Mouse (Mus musculus): Measurements from ENCODE around the gene Gnl2. TPM values are rescaled to one million over a fixed set of nuclear protein-coding genes. Genes with fewer than 3 reads are reported as not detected.

The Gnl2 gene
- polyA plus RNA-seq, 1 experiment from 2014 or later, result 103 TPM

DNA sequence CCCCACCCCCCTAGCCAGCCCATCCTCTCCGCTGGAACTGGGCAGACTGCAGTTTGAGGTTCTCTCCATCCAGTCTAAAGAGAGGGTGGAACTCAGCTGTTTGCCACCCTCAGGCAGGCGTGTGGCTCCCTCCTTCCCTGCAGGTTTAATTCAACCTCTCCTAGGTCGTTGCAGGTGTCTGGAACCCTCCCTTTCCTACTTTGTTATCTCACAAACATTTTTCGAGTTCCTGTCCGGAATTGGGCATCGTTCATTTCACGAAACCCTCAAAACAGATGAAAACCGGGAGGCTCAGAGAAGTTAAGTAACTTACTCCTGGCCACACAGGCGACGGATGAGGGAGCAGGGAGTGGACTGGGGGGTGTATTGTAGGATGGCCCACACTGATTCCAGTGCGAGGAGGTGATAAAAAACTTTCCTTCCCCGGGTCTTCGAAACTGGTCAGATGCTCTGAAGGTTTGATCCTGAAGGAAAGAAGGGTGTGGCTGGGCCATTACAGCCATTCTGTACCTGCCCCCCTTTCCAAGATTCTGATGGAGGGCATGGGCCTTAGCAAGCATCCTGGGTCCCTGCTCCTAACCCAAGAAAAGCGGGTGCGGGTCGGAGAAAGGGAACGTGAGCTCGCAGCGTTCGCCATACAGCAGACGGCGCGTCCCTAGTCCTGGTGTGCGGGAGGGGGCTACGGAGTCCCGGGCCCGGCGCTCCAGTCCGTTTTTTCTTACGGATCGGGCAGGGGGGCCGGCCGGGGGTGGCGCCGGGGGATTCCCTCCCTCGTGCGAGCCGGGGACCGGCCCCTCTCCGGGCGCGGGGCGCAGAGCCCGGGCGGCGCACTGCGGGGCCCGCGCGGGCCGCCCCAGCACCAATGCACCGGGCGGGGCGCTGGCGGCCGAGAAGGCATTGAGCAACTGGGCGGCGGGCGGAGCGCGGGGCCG, 30.4 kb upstream of the Gnl2 start, which contains the start of gene Rspo1:
Gene Rspo1 (plus strand): TSS at position 760 of the 932 bp plus-strand sequence.
- Histone ChIP-seq H3K9me3 (no peaks in the 10 kb centered on the region), H3K27me3 (peaks cover 94% of the 10 kb centered on the region), H3K4me2 (peak within 1 kb of the TSS; percentile 60), H3K36me3 (replicated peaks) (no peaks in the 10 kb centered on the region), H3K4me1 (peaks cover 56% of the 10 kb centered on the region), H3K27ac (peak within 1 kb of the TSS; percentile 50; the same call in 1 of the 2 replicates), H3K9ac (peak within 1 kb of the TSS; percentile 54), H3K4me3 (replicated peaks) (peak within 1 kb of the TSS; percentile 49)
- WGBS, result 1% methylated on average over 46 of the region's 62 CpGs
- ATAC-seq (ENCODE audit: low FRiP score), result 0 out of 2 replicates have a peak, but pooled peaks have one; percentile 17

DNA sequence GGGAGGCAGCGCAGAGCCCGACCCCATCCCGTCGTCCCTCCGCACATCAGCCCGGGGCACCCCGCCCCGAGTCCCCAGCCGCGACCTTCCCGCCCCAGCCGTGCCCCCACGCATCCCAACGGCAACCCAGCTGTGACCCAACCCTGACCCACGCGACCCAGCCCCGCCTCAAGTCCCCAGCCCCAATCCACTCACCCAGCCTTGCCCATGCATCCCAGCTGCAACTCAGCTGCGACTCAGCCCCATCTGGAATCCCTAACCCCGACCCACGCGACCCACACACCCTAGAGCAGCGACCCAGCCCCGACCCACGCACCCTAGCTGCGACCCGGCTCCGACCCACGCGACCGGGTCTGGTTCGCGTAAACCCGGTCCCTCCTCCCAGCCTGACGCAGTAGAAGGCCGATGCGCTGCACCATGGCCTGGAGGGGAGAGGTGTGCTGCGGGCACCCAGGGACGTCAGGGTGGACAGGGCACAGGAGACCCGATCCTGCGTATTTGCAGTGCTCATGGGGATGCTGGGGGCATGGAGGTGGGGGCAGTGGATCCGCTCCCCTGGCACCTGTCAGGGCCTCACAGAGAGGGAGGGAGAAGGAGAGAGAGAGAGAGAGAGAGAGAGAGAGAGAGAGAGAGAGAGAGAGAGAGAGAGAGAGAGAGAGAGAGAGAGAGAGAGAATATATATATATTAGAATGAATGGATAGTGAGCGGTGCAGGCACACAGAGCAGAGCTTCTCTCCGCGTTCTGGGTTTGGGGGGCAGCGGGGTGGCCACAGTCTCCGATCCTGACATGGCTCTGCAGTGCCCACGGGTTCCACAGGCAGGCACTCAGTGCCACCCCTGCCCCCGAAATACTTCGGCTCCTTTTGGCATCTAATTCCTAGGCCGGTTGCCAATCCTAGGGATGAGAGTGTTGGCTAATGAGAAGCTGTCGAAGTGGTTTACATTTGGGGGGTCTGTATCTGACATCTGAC, 29.4 kb upstream of the Gnl2 start:
- Histone ChIP-seq H3K36me3 (replicated peaks) (no peaks in the 10 kb centered on the region), H3K4me3 (replicated peaks) (peak overlapping the region; percentile 49), H3K27me3 (peaks cover 97% of the 10 kb centered on the region), H3K9ac (peak overlapping the region; percentile 54), H3K4me2 (peak overlapping the region; percentile 60), H3K27ac (peak overlapping the region; percentile 50; the same call in 1 of the 2 replicates), H3K4me1 (peaks cover 60% of the 10 kb centered on the region), H3K9me3 (no peaks in the 10 kb centered on the region)
- 3% methylated on average over 40 of the region's 51 CpGs for WGBS
- ATAC-seq (ENCODE audit: low FRiP score), result no peak

DNA sequence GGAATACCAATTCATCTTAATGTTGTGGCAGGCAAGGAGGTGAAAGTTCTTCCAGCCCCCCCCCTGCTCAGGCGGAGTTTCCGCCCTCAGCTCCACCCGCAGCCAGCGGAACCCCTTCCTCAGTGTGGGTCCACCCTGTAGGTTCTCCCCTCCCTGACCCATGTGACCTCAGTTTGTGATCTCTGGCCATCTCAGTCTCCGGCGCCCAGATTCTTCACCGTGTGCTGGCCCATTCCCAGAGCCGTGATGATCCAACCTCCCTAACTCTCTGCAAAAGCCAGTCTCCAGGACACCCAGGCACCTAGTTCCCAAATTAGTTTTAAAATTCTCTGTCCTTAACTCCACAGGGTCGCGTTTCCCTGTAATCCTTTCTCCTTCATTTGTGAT, 28.7 kb upstream of the Gnl2 start:
- Histone ChIP-seq H3K4me3 (replicated peaks) (peak overlapping the region; percentile 49), H3K9ac (no peak overlapping the region), H3K36me3 (replicated peaks) (no peaks in the 10 kb centered on the region), H3K27me3 (peaks cover 95% of the 10 kb centered on the region), H3K4me2 (peak overlapping the region; percentile 60), H3K4me1 (peaks cover 60% of the 10 kb centered on the region), H3K9me3 (no peaks in the 10 kb centered on the region), H3K27ac (no peak overlapping the region)
- 7% methylated on average over 10 of the region's 10 CpGs for WGBS
- no peak for ATAC-seq (ENCODE audit: low FRiP score)

DNA sequence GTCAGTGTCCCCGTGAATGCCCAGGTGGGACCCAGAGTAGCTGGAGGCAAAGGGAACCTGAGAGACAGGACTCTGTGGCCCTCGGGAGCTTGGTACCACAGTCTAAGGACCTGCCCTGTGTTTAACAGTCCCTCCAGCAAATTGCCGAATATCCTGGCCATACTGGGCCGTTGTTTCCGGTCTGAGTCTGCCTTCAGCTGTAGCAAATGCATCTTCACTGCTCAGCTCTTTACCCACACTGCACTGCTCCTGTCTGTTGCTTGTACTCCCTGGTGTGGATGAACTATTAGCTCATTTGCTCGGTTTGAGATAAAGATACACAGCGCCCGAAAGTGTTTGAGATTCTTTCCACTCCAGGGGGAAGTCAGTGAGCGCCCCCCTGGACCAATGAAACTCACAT, 28.0 kb upstream of the Gnl2 start:
- no peaks in the 10 kb centered on the region for H3K9me3 ChIP-seq
- 23% methylated on average over 9 of the region's 9 CpGs for WGBS
- peak overlapping the region; percentile 60 for H3K4me2 ChIP-seq
- H3K4me1 ChIP-seq, result peaks cover 60% of the 10 kb centered on the region
- H3K27ac ChIP-seq, result 0 out of 2 replicates have a peak overlapping the region, but pooled peaks have one; percentile 19
- peak overlapping the region; percentile 49; the same call in 1 of the 2 replicates for H3K4me3 ChIP-seq (replicated peaks)
- no peak overlapping the region; the same call in 1 of the 2 replicates for H3K9ac ChIP-seq
- peaks cover 90% of the 10 kb centered on the region for H3K27me3 ChIP-seq
- no peak for ATAC-seq (ENCODE audit: low FRiP score)
- H3K36me3 ChIP-seq (replicated peaks), result no peaks in the 10 kb centered on the region

DNA sequence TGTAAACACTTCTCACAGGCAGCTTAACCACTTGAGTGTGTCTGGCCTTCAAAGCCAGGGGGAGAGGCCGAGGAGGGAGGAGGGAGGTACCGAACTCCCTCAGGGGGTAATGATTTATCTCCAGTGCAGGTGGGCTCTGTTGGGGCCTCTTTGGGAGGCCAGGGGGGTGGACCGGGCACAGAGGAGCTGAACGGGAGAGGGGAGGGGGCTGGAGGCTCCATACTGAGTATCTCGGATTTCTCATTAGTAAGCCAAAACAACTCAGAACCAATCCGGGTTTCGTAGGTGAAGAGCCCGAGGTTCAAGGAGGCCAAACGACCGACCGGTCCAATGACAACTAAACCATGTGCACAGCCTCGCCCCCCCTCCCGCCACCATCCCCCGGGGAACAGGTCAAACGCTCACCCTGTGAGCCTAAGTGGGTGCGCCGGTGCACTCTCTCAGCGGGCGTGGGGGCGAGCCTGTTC, 26.6 kb upstream of the Gnl2 start:
- WGBS, result 2% methylated on average over 20 of the region's 20 CpGs
- peaks cover 76% of the 10 kb centered on the region for H3K27me3 ChIP-seq
- H3K9ac ChIP-seq, result 0 out of 2 replicates have a peak overlapping the region, but pooled peaks have one; percentile 27
- no peaks in the 10 kb centered on the region for H3K36me3 ChIP-seq (replicated peaks)
- peaks cover 59% of the 10 kb centered on the region for H3K4me1 ChIP-seq
- 0 out of 2 replicates have a peak overlapping the region, but pooled peaks have one; percentile 19 for H3K27ac ChIP-seq
- peak overlapping the region; percentile 48 for H3K4me2 ChIP-seq
- H3K4me3 ChIP-seq (replicated peaks), result peak overlapping the region; percentile 18
- H3K9me3 ChIP-seq, result no peaks in the 10 kb centered on the region
- no peak for ATAC-seq (ENCODE audit: low FRiP score)

DNA sequence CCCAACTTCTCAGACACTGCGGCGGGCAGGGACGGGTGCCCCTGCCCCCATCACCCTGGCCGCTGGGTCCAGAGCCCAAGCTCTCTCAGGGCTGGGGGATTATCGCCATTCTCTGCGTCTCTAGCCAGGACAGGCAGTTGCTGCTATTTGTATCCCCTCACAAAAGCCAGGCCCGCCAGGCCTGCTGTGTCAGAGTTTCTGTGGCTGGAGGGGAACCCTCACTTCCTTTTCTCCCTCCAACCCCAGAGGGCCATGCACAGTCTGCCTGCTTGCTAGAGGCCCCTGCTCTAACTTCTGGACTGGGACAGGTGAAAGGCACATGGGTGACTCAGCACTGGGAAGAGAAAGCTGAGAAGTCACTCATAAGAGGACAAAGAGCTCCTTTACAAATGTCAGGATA, 26.1 kb upstream of the Gnl2 start:
- 2% methylated on average over 7 of the region's 7 CpGs for WGBS
- Histone ChIP-seq H3K27ac (0 out of 2 replicates have a peak overlapping the region, but pooled peaks have one; percentile 19), H3K9me3 (no peaks in the 10 kb centered on the region), H3K36me3 (replicated peaks) (no peaks in the 10 kb centered on the region), H3K9ac (0 out of 2 replicates have a peak overlapping the region, but pooled peaks have one; percentile 27), H3K27me3 (peaks cover 71% of the 10 kb centered on the region), H3K4me2 (peak overlapping the region; percentile 48), H3K4me1 (peaks cover 54% of the 10 kb centered on the region), H3K4me3 (replicated peaks) (peak overlapping the region; percentile 18)
- ATAC-seq (ENCODE audit: low FRiP score), result no peak

DNA sequence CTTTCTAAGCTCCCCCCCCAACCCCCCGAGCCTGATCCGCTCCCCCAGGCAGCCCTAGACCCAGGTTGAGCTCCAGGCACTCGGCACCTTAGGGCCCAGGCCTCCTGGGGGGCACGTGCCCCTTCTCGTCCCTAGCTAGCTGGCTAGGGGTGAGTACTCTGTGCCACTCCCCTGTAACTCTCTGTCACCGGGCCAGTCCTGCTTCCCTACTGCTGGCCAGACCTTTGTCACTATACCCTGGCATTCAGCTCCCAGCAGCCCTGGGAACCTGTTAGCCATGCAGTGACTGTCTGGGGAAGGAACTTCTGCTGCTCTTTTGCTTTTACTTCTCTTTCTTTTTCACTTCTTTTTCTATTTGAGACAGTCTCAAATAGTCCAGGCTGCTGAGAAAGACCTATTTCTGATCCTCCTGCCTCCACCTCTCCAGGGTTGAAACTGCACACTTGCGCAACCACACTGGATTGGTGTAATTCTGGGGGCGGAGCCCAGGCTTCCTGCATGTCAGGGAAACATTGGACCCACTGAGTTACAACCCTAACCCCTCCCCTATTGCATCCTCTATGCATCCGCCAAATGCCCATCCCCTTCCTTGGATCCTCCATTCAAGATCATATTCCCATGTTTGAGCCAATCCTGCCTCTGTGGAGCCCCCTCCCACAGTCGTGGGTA, 18.8 kb upstream of the Gnl2 start:
- no peak for ATAC-seq (ENCODE audit: low FRiP score)
- WGBS, result 79% methylated on average over 10 of the region's 10 CpGs

DNA sequence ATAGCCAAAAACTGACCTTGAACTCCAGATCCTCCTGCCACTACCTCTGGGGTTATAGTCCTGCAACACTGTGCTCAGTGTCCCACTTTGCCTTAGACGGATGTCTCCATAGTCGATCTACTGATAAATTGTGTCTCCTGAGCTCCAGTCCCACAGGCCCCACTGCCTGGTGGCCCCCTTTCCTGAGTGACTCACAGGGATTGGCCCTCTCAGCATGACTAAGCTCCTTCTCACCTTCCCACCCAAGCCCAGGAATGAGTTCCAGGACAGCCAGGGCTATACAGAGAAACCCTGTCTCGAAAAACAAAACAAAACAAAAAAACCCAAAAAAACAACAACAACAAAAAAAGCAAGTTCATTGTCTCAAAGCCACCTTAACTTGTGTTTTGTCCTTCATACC, 16.8 kb upstream of the Gnl2 start:
- Histone ChIP-seq H3K27me3 (no peaks in the 10 kb centered on the region; the same call in 1 of the 2 replicates), H3K9ac (no peak overlapping the region), H3K4me3 (replicated peaks) (no peak overlapping the region), H3K9me3 (no peaks in the 10 kb centered on the region), H3K36me3 (replicated peaks) (no peaks in the 10 kb centered on the region), H3K4me2 (no peak overlapping the region), H3K27ac (no peak overlapping the region), H3K4me1 (no peaks in the 10 kb centered on the region)
- 85% methylated on average over 3 of the region's 3 CpGs for WGBS
- ATAC-seq (ENCODE audit: low FRiP score), result no peak

More for the DNA sequence above, 18.8 kb upstream of the Gnl2 start:
- H3K9ac ChIP-seq, result no peak overlapping the region
- H3K36me3 ChIP-seq (replicated peaks), result no peaks in the 10 kb centered on the region
- no peaks in the 10 kb centered on the region for H3K9me3 ChIP-seq
- no peaks in the 10 kb centered on the region for H3K4me1 ChIP-seq
- no peak overlapping the region for H3K27ac ChIP-seq
- H3K27me3 ChIP-seq, result 0 out of 2 replicates have a peak, but pooled peaks cover 3% of the 10 kb centered on the region
- H3K4me2 ChIP-seq, result no peak overlapping the region
- H3K4me3 ChIP-seq (replicated peaks), result no peak overlapping the region

DNA sequence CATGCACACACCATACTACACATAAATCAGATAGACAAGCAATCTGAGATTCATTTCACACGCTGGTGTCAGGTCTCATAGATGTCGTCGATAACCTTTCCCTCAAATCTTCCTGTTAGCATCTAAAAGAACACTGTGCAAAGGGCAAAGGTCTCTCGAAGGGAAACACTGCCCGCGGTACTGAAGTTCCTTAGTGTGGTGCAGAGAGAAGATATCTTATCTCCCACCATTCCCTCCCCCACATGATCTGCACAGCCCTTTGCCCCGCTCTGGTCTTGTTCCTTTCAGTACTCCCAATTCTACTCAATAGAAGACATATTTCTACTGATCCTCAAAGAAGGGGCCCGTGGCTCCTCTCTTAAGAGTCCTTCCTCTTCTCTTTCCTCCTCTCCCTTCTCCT, 13.4 kb upstream of the Gnl2 start:
- H3K27ac ChIP-seq, result no peak overlapping the region
- no peak overlapping the region for H3K4me2 ChIP-seq
- no peak overlapping the region for H3K9ac ChIP-seq
- H3K4me3 ChIP-seq (replicated peaks), result no peak overlapping the region
- no peaks in the 10 kb centered on the region for H3K4me1 ChIP-seq
- no peak for ATAC-seq (ENCODE audit: low FRiP score)
- H3K27me3 ChIP-seq, result peaks cover 14% of the 10 kb centered on the region; the same call in 1 of the 2 replicates
- no peaks in the 10 kb centered on the region for H3K36me3 ChIP-seq (replicated peaks)
- no peaks in the 10 kb centered on the region for H3K9me3 ChIP-seq
- 85% methylated on average over 8 of the region's 8 CpGs for WGBS

DNA sequence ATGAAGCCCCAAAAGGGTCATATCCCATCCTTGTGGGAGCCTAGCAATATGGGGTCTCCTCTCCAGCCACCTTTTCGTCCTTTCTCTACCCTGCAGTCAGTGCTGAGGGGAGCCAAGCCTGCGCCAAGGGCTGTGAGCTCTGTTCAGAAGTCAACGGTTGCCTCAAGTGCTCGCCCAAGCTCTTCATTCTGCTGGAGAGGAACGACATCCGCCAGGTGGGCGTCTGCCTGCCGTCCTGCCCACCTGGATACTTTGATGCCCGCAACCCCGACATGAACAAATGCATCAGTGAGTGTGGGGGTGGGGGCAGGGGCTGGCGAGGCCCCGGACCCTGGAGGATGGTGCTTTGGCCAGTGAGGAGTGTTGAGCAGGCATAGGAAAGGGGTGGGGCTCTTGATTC, 11.5 kb upstream of the Gnl2 start:
- no peaks in the 10 kb centered on the region for H3K36me3 ChIP-seq (replicated peaks)
- no peak overlapping the region for H3K4me3 ChIP-seq (replicated peaks)
- H3K4me1 ChIP-seq, result no peaks in the 10 kb centered on the region
- 57% methylated on average over 12 of the region's 12 CpGs for WGBS
- no peak overlapping the region for H3K4me2 ChIP-seq
- H3K9ac ChIP-seq, result no peak overlapping the region
- no peak overlapping the region for H3K27ac ChIP-seq
- peaks cover 14% of the 10 kb centered on the region; the same call in 1 of the 2 replicates for H3K27me3 ChIP-seq
- no peak for ATAC-seq (ENCODE audit: low FRiP score)
- no peaks in the 10 kb centered on the region for H3K9me3 ChIP-seq

DNA sequence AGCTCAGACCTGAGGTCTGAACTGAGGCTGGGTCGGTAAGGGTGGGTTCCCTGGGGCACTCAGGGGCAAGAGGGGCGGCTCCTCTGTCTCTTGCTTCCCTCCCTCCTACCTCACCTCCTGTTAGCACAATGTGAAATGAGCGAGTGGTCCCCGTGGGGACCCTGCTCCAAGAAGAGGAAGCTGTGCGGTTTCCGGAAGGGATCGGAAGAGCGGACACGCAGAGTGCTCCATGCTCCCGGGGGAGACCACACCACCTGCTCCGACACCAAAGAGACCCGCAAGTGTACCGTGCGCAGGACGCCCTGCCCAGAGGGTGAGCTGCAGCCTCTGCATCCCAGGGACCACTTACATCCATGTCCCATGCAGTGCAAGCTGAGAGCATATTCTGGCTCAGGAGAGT, 8.9 kb upstream of the Gnl2 start:
- Histone ChIP-seq H3K4me1 (no peaks in the 10 kb centered on the region), H3K4me2 (no peak overlapping the region), H3K4me3 (replicated peaks) (no peak overlapping the region), H3K9me3 (no peaks in the 10 kb centered on the region), H3K27me3 (peaks cover 14% of the 10 kb centered on the region; the same call in 1 of the 2 replicates), H3K9ac (no peak overlapping the region), H3K27ac (no peak overlapping the region), H3K36me3 (replicated peaks) (no peaks in the 10 kb centered on the region)
- 53% methylated on average over 15 of the region's 15 CpGs for WGBS
- no peak for ATAC-seq (ENCODE audit: low FRiP score)

Data from forebrain, embryonic 12.5 days (tissue).